ENCODE assay signal across 15 mouse cellular contexts in the genomic region with DNA sequence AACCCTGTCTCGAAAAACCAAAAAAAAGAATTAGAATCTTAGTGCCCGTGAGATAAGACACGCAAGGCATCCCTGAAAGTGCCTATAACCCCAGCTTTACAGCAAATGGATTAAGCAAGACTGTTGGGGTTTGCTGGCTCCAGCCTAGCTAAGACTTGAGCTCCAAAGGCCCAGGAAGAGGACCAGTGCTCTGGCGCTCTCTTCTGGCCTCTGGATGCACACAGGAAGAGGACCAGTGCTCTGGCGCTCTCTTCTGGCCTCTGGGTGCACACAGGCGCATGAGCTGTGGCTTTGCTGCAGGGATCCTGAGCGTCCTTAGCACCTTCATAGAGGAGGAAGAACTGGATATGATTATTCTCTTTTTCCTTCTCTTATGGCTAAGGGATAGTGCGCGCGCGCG. TPM values are rescaled to one million over a fixed set of nuclear protein-coding genes. Genes with fewer than 3 reads are reported as not detected.
DNase-seq lines count a peak whose midpoint lies in the region; ATAC-seq and TF ChIP-seq lines count a peak whose summit lies in the region.
"Had no signal": no experiment of that assay in that cellular context is flagged by ENCODE, and none has a peak within 500 bp of the region (broad histone marks: within the 10 kb centered on the region; RNA-seq: fewer than 3 reads in every experiment).

No protein-coding gene starts in this region.

- no peaks in the 10 kb centered on the region for H3K4me1 ChIP-seq in kidney, postnatal 0 days (replicated peaks; ENCODE audit: insufficient read depth, low read length)
- no peaks in the 10 kb centered on the region for H3K4me1 ChIP-seq in CH12.LX (ENCODE audit: control insufficient read depth in 1 of 2, insufficient read depth in 2 of 2)
- H3K4me1 ChIP-seq in liver, embryonic 11.5 days (replicated peaks; ENCODE audit: control insufficient read depth, insufficient read depth, low read length), result no peaks in the 10 kb centered on the region
- H3K4me1 ChIP-seq: hindbrain, embryonic 12.5 days had no signal

- no peak for DNase-seq in kidney, postnatal 0 days (ENCODE audit: low spot score)
- DNase-seq in kidney, postnatal 14 days, result no peak
- DNase-seq in CH12.LX (ENCODE audit: extremely low read depth) (peak; percentile 21), MN1 (ENCODE audit: low spot score) (peak; percentile 10)
- DNase-seq in liver, embryonic 11.5 days (ENCODE audit: low spot score), result no peak
- DNase-seq in adrenal gland, adult (ENCODE audit: inconsistent age in 2 of 2, low spot score in 1 of 2), result no peak
- no peak for DNase-seq in frontal cortex, postnatal 14 days (ENCODE audit: low spot score in 2 of 2)
- DNase-seq in natural killer cell, adult 2 months (ENCODE audit: low spot score in 2 of 2), result no peak
- DNase-seq: adrenal gland, adult 8-10 months; kidney, adult 9 months; spleen, adult 18-20 months; thymus, adult 18-20 months had no signal

- WGBS in kidney, postnatal 0 days, result 86% methylated on average over 12 of the region's 12 CpGs
- WGBS in liver, embryonic 11.5 days, result 83% methylated on average over 12 of the region's 12 CpGs

- no peak overlapping the region for H3K4me2 ChIP-seq in kidney, postnatal 0 days (ENCODE audit: low read length)
- H3K4me2 ChIP-seq in CH12.LX (ENCODE audit: insufficient read depth, low read depth, poor library complexity, severe bottlenecking), result no peak overlapping the region
- no peak overlapping the region for H3K4me2 ChIP-seq in liver, embryonic 11.5 days
- H3K4me2 ChIP-seq: heart, embryonic 11.5 days; hindbrain, embryonic 12.5 days had no signal

- peak; percentile 56 for TF ChIP-seq CTCF in kidney, postnatal 0 days (IDR thresholded peaks at IDR 0.05; ENCODE audit: low read depth)
- TF ChIP-seq CTCF in CH12.LX (conservative IDR thresholded peaks at IDR 0.05 in 1 of 2, IDR thresholded peaks at IDR 0.05 in 1 of 2; ENCODE audit: low read depth in 2 of 2, low read length in 2 of 2), result peak in 1 of 2 experiments; percentile 89; a peak in 2 of 4 replicates

- H3K9me3 ChIP-seq in kidney, postnatal 0 days (replicated peaks; ENCODE audit: low read length), result no peaks in the 10 kb centered on the region
- no peaks in the 10 kb centered on the region for H3K9me3 ChIP-seq in CH12.LX (replicated peaks; ENCODE audit: low read length)
- no peaks in the 10 kb centered on the region for H3K9me3 ChIP-seq in liver, embryonic 11.5 days (ENCODE audit: control insufficient read depth, low read length)
- H3K9me3 ChIP-seq: hindbrain, embryonic 12.5 days had no signal

- H3K4me3 ChIP-seq in kidney, postnatal 0 days (replicated peaks; ENCODE audit: low read depth, low read length), result no peak overlapping the region
- no peak overlapping the region for H3K4me3 ChIP-seq in CH12.LX (replicated peaks in 1 of 3; ENCODE audit: low read depth in 2 of 3, low read length in 2 of 3, poor library complexity in 1 of 3)
- no peak overlapping the region for H3K4me3 ChIP-seq in liver, embryonic 11.5 days (ENCODE audit: low read depth, low read length)
- H3K4me3 ChIP-seq: hindbrain, embryonic 12.5 days; megakaryocyte, embryonic 14.5 days had no signal

- no peak overlapping the region for H3K9ac ChIP-seq in kidney, postnatal 0 days (ENCODE audit: low read depth, low read length)
- no peak overlapping the region for H3K9ac ChIP-seq in CH12.LX (ENCODE audit: insufficient read depth, low read depth)
- no peak overlapping the region for H3K9ac ChIP-seq in liver, embryonic 11.5 days (ENCODE audit: low read depth, low read length)
- H3K9ac ChIP-seq: hindbrain, embryonic 12.5 days had no signal

- H3K79me2 ChIP-seq in CH12.LX (replicated peaks; ENCODE audit: control insufficient read depth, extremely low read depth, insufficient read depth, poor library complexity, severe bottlenecking), result no peaks in the 10 kb centered on the region

- in situ Hi-C loops in CH12.LX (cut with MboI; ENCODE audit: low pct_ligation_motif_present, low pct_unique_long_range_greater_than_20kb, low sequenced_read_pairs), result no loop called here

- TF ChIP-seq POLR2A in CH12.LX (IDR thresholded peaks at IDR 0.05; ENCODE audit: low read depth, low read length), result no peak

- H3K36me3 ChIP-seq in kidney, postnatal 0 days (ENCODE audit: insufficient read depth, low read length), result no peaks in the 10 kb centered on the region; the same call in 1 of the 2 replicates
- peaks cover 2 to 15% of the 10 kb centered on the region in 2 experiments for H3K36me3 ChIP-seq in CH12.LX (replicated peaks in 1 of 2; ENCODE audit: control insufficient read depth in 1 of 2, insufficient read depth in 1 of 2, low read length in 1 of 2)
- no peaks in the 10 kb centered on the region for H3K36me3 ChIP-seq in liver, embryonic 11.5 days (ENCODE audit: control insufficient read depth, insufficient read depth, low read length)

- dilution Hi-C loops in CH12.LX (cut with MboI; ENCODE audit: extremely low pct_ligation_motif_present, extremely low pct_unique_long_range_greater_than_20kb, low sequenced_read_pairs), result no loop called here

- no peak overlapping the region for H3K27ac ChIP-seq in kidney, postnatal 0 days
- no peak overlapping the region for H3K27ac ChIP-seq in CH12.LX (ENCODE audit: insufficient read depth, low read depth)
- no peak overlapping the region for H3K27ac ChIP-seq in liver, embryonic 11.5 days (ENCODE audit: low read depth, low read length)
- H3K27ac ChIP-seq: hindbrain, embryonic 12.5 days had no signal

- no peaks in the 10 kb centered on the region for H3K27me3 ChIP-seq in kidney, postnatal 0 days (ENCODE audit: insufficient read depth, low read length)
- no peaks in the 10 kb centered on the region for H3K27me3 ChIP-seq in CH12.LX (replicated peaks)
- no peaks in the 10 kb centered on the region for H3K27me3 ChIP-seq in liver, embryonic 11.5 days (replicated peaks; ENCODE audit: control insufficient read depth, insufficient read depth, low read length)
- H3K27me3 ChIP-seq: hindbrain, embryonic 12.5 days; megakaryocyte, embryonic 14.5 days had no signal

- no peak for ATAC-seq in kidney, postnatal 0 days (replicated peaks; ENCODE audit: low FRiP score, low read depth)
- 0 out of 2 replicates have a peak, but pooled peaks have one; percentile 39 for ATAC-seq in liver, embryonic 11.5 days (replicated peaks; ENCODE audit: low FRiP score)

- TF ChIP-seq RAD21 in CH12.LX (IDR thresholded peaks at IDR 0.05; ENCODE audit: low read depth, low read length), result peak; percentile 51

- no peak for TF ChIP-seq EP300 in CH12.LX (IDR thresholded peaks at IDR 0.05; ENCODE audit: low read length)

TF ChIP-seq in CH12.LX, 34 proteins besides CTCF, POLR2A, EP300 and RAD21:
- TF ChIP-seq POLR2AphosphoS2 (IDR thresholded peaks at IDR 0.05; ENCODE audit: low read depth, low read length), result no peak
- peak; percentile 50 for TF ChIP-seq SMC3 (IDR thresholded peaks at IDR 0.05; ENCODE audit: low read depth, low read length)

RNA-seq across cellular contexts. Expression of a gene that starts 40.1 kb away (rescaled TPM):
- polyA plus RNA-seq in kidney, postnatal 0 days (2015; fragmentation: Nextera tagmentation; extraction: Ambion mirVana), result 17.7 and 20.4 TPM in 2 replicates
- total RNA-seq in CH12.LX (2012; rRNA removed) (6.7 and 7.6 TPM in 2 replicates), CH12.LX (2014; rRNA removed) (4.9 and 5.7 TPM in 2 replicates)
- polyA plus RNA-seq in CH12.LX (2012; ENCODE audit: insufficient read length, low read depth), result 7.0 and 7.6 TPM in 2 replicates
- polyA plus RNA-seq in liver, embryonic 11.5 days (2014; fragmentation: Nextera tagmentation; extraction: Ambion mirVana), result 7.9 and 8.5 TPM in 2 replicates

RNA-seq across cellular contexts. Expression of a gene that starts 58.8 kb away (rescaled TPM):
- polyA plus RNA-seq in kidney, postnatal 0 days (2015; fragmentation: Nextera tagmentation; extraction: Ambion mirVana), result 4,583 and 4,728 TPM in 2 replicates
- total RNA-seq in CH12.LX (2012; rRNA removed) (14,448 and 18,409 TPM in 2 replicates), CH12.LX (2014; rRNA removed) (21,026 and 21,314 TPM in 2 replicates)
- 11,979 and 12,362 TPM in 2 replicates for polyA plus RNA-seq in CH12.LX (2012; ENCODE audit: insufficient read length, low read depth)
- polyA plus RNA-seq in liver, embryonic 11.5 days (2014; fragmentation: Nextera tagmentation; extraction: Ambion mirVana), result 4,536 and 4,551 TPM in 2 replicates

Comparison
In these comparisons a context has a peak if more than half of its experiments do, and no peak if none do; other contexts are left out.
1. DNase-seq: peak in CH12.LX (single experiment) and MN1 (single experiment); none in kidney, postnatal 0 days (single experiment), kidney, postnatal 14 days (single experiment), liver, embryonic 11.5 days (single experiment), adrenal gland, adult (0 of 2), frontal cortex, postnatal 14 days (0 of 2) and natural killer cell, adult 2 months (0 of 2).